Mouse (Mus musculus) heart, embryonic 13.5 days (tissue): Measurements from ENCODE around the gene Klhl40. TPM values are rescaled to one million over a fixed set of nuclear protein-coding genes. Genes with fewer than 3 reads are reported as not detected.
A peak's percentile ranks its signal among the peaks of the same experiment; 100 is the strongest.

Experiments
- ATAC-seq: fragments of 200-750 bp; cut with Nextera tagmentation; 2 replicates; pipeline ENCODE4 v1.8.0; 2017; ENCODE audit warnings: moderate TSS enrichment; ENCODE audit not compliant: insufficient number of reproducible peaks, low FRiP score, low TSS enrichment; ENCODE audit errors: extremely low read depth
- H3K27ac ChIP-seq: fragments of 300-500 bp; sonication (generic); replicated peaks from 2 replicates; pipeline ENCODE4 v1.5.1; 2015; ENCODE audit warnings: moderate library complexity, mild to moderate bottlenecking, inconsistent platforms
- H3K27me3 ChIP-seq: fragments of 300-500 bp; sonication (generic); replicated peaks from 2 replicates; pipeline ENCODE4 v1.6.1; 2015; ENCODE audit warnings: mild to moderate bottlenecking, inconsistent platforms
- H3K36me3 ChIP-seq: fragments of 300-500 bp; sonication (generic); 2 replicates; pipeline ENCODE4 v1.6.1; 2015; ENCODE audit warnings: mild to moderate bottlenecking, inconsistent platforms
- H3K4me1 ChIP-seq: fragments of 300-500 bp; sonication (generic); 2 replicates; pipeline ENCODE4 v1.6.1; 2015; ENCODE audit warnings: inconsistent platforms
- H3K4me2 ChIP-seq: fragments of 300-500 bp; sonication (generic); 2 replicates; pipeline ENCODE4 v1.6.1; 2015; ENCODE audit warnings: inconsistent platforms, mild to moderate bottlenecking, moderate library complexity
- H3K4me3 ChIP-seq: fragments of 300-500 bp; sonication (generic); 2 replicates; pipeline ENCODE4 v1.5.1; 2015; ENCODE audit warnings: moderate library complexity, mild to moderate bottlenecking, inconsistent platforms
- H3K9ac ChIP-seq: fragments of 300-500 bp; sonication (generic); 2 replicates; pipeline ENCODE4 v1.6.1; 2015; ENCODE audit warnings: inconsistent platforms, mild to moderate bottlenecking, moderate library complexity
- H3K9me3 ChIP-seq: fragments of 300-500 bp; sonication (generic); 2 replicates; pipeline ENCODE4 v1.6.1; 2016; ENCODE audit warnings: inconsistent platforms
- WGBS: fragments of 180-500 bp; shearing (Covaris S2); methylation state at CpG from one replicate; pipeline ENCODE4 v1.1.7; 2015; ENCODE audit warnings: mixed read lengths; 5-methylcytosine and 5-hydroxymethylcytosine counted together
- polyA plus RNA-seq: library from polyadenylated mRNA; unstranded; fragments of >200 nt; fragmentation: Nextera tagmentation; extraction: Ambion mirVana; gene quantifications from 2 replicates; pipeline ENCODE4 v1.2.1, GENCODE M21; 2015

The Klhl40 gene
- polyA plus RNA-seq, 1 experiment from 2014 or later = 1.4 TPM

GRCm38 (mm10) chr9:121760271-121761090, 16.9 kb upstream of the Klhl40 start:
- Histone ChIP-seq H3K4me1 (peaks cover 43% of the 10 kb centered on the region), H3K36me3 (peaks cover 51% of the 10 kb centered on the region), H3K27me3 (no peaks in the 10 kb centered on the region), H3K9ac (peak overlapping the region; percentile 98), H3K9me3 (no peaks in the 10 kb centered on the region), H3K4me3 (peak overlapping the region; percentile 89), H3K27ac (peak overlapping the region; percentile 95), H3K4me2 (peak overlapping the region; percentile 93)
- peak; percentile 62 for ATAC-seq
- 1% methylated on average over 42 of the region's 43 CpGs for WGBS

GRCm38 (mm10) chr9:121761091-121761665, 16.2 kb upstream of the Klhl40 start:
- Histone ChIP-seq H3K9me3 (no peaks in the 10 kb centered on the region), H3K4me3 (peak overlapping the region; percentile 89), H3K27ac (peak overlapping the region; percentile 95), H3K4me1 (peaks cover 43% of the 10 kb centered on the region), H3K27me3 (no peaks in the 10 kb centered on the region), H3K4me2 (peak overlapping the region; percentile 93), H3K36me3 (peaks cover 51% of the 10 kb centered on the region), H3K9ac (peak overlapping the region; percentile 98)
- WGBS = 59% methylated on average over 10 of the region's 10 CpGs
- no peak for ATAC-seq

GRCm38 (mm10) chr9:121761787-121762186, 15.6 kb upstream of the Klhl40 start:
- no peaks in the 10 kb centered on the region for H3K9me3 ChIP-seq
- H3K27ac ChIP-seq = no peak overlapping the region
- peaks cover 42% of the 10 kb centered on the region for H3K4me1 ChIP-seq
- no peak overlapping the region for H3K4me3 ChIP-seq
- 65% methylated on average over 8 of the region's 8 CpGs for WGBS
- no peak overlapping the region; the same call in 1 of the 2 replicates for H3K4me2 ChIP-seq
- H3K9ac ChIP-seq = peak overlapping the region; percentile 98
- H3K27me3 ChIP-seq = no peaks in the 10 kb centered on the region
- no peak for ATAC-seq
- H3K36me3 ChIP-seq = peaks cover 53% of the 10 kb centered on the region

- H3K36me3 ChIP-seq = peaks cover 54% of the 10 kb centered on the region
- WGBS = 77% methylated on average over 10 of the region's 10 CpGs
- H3K27ac ChIP-seq = no peak overlapping the region
Observed at GRCm38 (mm10) chr9:121762248-121762647, 15.2 kb upstream of the Klhl40 start.

GRCm38 (mm10) chr9:121762761-121763160, 14.6 kb upstream of the Klhl40 start:
- peaks cover 59% of the 10 kb centered on the region for H3K36me3 ChIP-seq
- WGBS = 83% methylated on average over 25 of the region's 25 CpGs
- peaks cover 35% of the 10 kb centered on the region for H3K4me1 ChIP-seq
- ATAC-seq = no peak
- H3K4me3 ChIP-seq = no peak overlapping the region
- no peaks in the 10 kb centered on the region for H3K9me3 ChIP-seq
- H3K27ac ChIP-seq = no peak overlapping the region
- no peak overlapping the region for H3K4me2 ChIP-seq
- H3K9ac ChIP-seq = no peak overlapping the region
- H3K27me3 ChIP-seq = no peaks in the 10 kb centered on the region

More at GRCm38 (mm10) chr9:121762248-121762647, 15.2 kb upstream of the Klhl40 start:
- H3K4me1 ChIP-seq = peaks cover 39% of the 10 kb centered on the region
- H3K4me3 ChIP-seq = no peak overlapping the region
- H3K4me2 ChIP-seq = no peak overlapping the region
- H3K9me3 ChIP-seq = no peaks in the 10 kb centered on the region
- H3K9ac ChIP-seq = peak overlapping the region; percentile 40
- H3K27me3 ChIP-seq = no peaks in the 10 kb centered on the region
- no peak for ATAC-seq

- no peak overlapping the region for H3K27ac ChIP-seq
- no peaks in the 10 kb centered on the region for H3K9me3 ChIP-seq
- no peak overlapping the region for H3K4me3 ChIP-seq
- peaks cover 69% of the 10 kb centered on the region for H3K36me3 ChIP-seq
- no peaks in the 10 kb centered on the region for H3K27me3 ChIP-seq
- 84% methylated on average over 19 of the region's 19 CpGs for WGBS
- no peak for ATAC-seq
- H3K4me1 ChIP-seq = peaks cover 26% of the 10 kb centered on the region
- no peak overlapping the region for H3K9ac ChIP-seq
- H3K4me2 ChIP-seq = no peak overlapping the region
Observed at GRCm38 (mm10) chr9:121763716-121764115, 13.7 kb upstream of the Klhl40 start.

GRCm38 (mm10) chr9:121765166-121765855, 12.1 kb upstream of the Klhl40 start:
- Histone ChIP-seq H3K9me3 (no peaks in the 10 kb centered on the region), H3K4me2 (no peak overlapping the region), H3K4me1 (peaks cover 21% of the 10 kb centered on the region), H3K27me3 (no peaks in the 10 kb centered on the region), H3K27ac (no peak overlapping the region), H3K4me3 (no peak overlapping the region), H3K36me3 (peaks cover 74% of the 10 kb centered on the region), H3K9ac (no peak overlapping the region)
- no peak for ATAC-seq
- WGBS = 88% methylated on average over 16 of the region's 16 CpGs

GRCm38 (mm10) chr9:121772412-121772811, 5.0 kb upstream of the Klhl40 start:
- no peak overlapping the region for H3K9ac ChIP-seq
- no peak overlapping the region for H3K4me2 ChIP-seq
- H3K4me1 ChIP-seq = peaks cover 18% of the 10 kb centered on the region
- H3K4me3 ChIP-seq = no peak overlapping the region
- 54% methylated on average over 5 of the region's 5 CpGs for whole genome bisulfite sequencing
- no peak for ATAC-seq
- no peaks in the 10 kb centered on the region for H3K9me3 ChIP-seq
- peaks cover 18% of the 10 kb centered on the region for H3K36me3 ChIP-seq
- H3K27me3 ChIP-seq = peaks cover 22% of the 10 kb centered on the region
- no peak overlapping the region for H3K27ac ChIP-seq

GRCm38 (mm10) chr9:121775951-121776350, 1.5 kb upstream of the Klhl40 start:
- Histone ChIP-seq H3K4me1 (peaks cover 29% of the 10 kb centered on the region), H3K4me2 (no peak overlapping the region), H3K36me3 (no peaks in the 10 kb centered on the region), H3K4me3 (no peak overlapping the region), H3K27ac (no peak overlapping the region), H3K9me3 (no peaks in the 10 kb centered on the region), H3K27me3 (peaks cover 57% of the 10 kb centered on the region), H3K9ac (0 out of 2 replicates have a peak overlapping the region, but pooled peaks have one; percentile 10)
- 67% methylated on average over 10 of the region's 10 CpGs for WGBS
- ATAC-seq = no peak

- peaks cover 61% of the 10 kb centered on the region for H3K27me3 ChIP-seq
- peak overlapping the region; percentile 10; the same call in 1 of the 2 replicates for H3K27ac ChIP-seq
- 52% methylated on average over 7 of the region's 7 CpGs for WGBS
- H3K4me1 ChIP-seq = peaks cover 29% of the 10 kb centered on the region
- H3K4me2 ChIP-seq = peak overlapping the region; percentile 31
- no peaks in the 10 kb centered on the region for H3K9me3 ChIP-seq
- no peak overlapping the region for H3K4me3 ChIP-seq
- H3K36me3 ChIP-seq = no peaks in the 10 kb centered on the region
- ATAC-seq = no peak
- H3K9ac ChIP-seq = 0 out of 2 replicates have a peak overlapping the region, but pooled peaks have one; percentile 10
Observed at GRCm38 (mm10) chr9:121776511-121776910, 896 bp upstream of the Klhl40 start.

GRCm38 (mm10) chr9:121778066-121778624, 738 bp downstream of the Klhl40 start:
- Histone ChIP-seq H3K4me1 (peaks cover 29% of the 10 kb centered on the region), H3K4me3 (peak overlapping the region; percentile 47), H3K9ac (peak overlapping the region; percentile 56), H3K36me3 (no peaks in the 10 kb centered on the region), H3K27me3 (peaks cover 67% of the 10 kb centered on the region), H3K27ac (no peak overlapping the region), H3K9me3 (no peaks in the 10 kb centered on the region), H3K4me2 (peak overlapping the region; percentile 75)
- no peak for ATAC-seq
- WGBS = 14% methylated on average over 54 of the region's 54 CpGs
